Mouse (Mus musculus) liver, embryonic 13.5 days (tissue): ENCODE measurements around the gene Tex2. TPM values are rescaled to one million over a fixed set of nuclear protein-coding genes. Genes with fewer than 3 reads are reported as not detected.

Experiments used
- ATAC-seq: fragments of 200-750 bp; cut with Nextera tagmentation; 2 replicates; pipeline ENCODE4 v1.8.0; 2017; ENCODE audit warnings: low read depth, mild to moderate bottlenecking, moderate number of reproducible peaks, moderate library complexity
- DNase-seq: peaks from one replicate; pipeline ENCODE4 v3.0.0; 2022
- H3K27ac ChIP-seq: fragments of 300-500 bp; sonication (generic); 2 replicates; pipeline ENCODE4 v1.5.1; 2015; ENCODE audit warnings: moderate library complexity, mild to moderate bottlenecking, inconsistent platforms
- H3K27me3 ChIP-seq: fragments of 300-500 bp; sonication (generic); 2 replicates; pipeline ENCODE4 v1.6.1; 2015; ENCODE audit warnings: mild to moderate bottlenecking, inconsistent platforms
- H3K36me3 ChIP-seq: fragments of 300-500 bp; sonication (generic); 2 replicates; pipeline ENCODE4 v1.6.1; 2015; ENCODE audit warnings: mild to moderate bottlenecking, inconsistent platforms
- H3K4me1 ChIP-seq: fragments of 300-500 bp; sonication (generic); replicated peaks from 2 replicates; pipeline ENCODE4 v1.6.1; 2015; ENCODE audit warnings: inconsistent platforms
- H3K4me2 ChIP-seq: fragments of 300-500 bp; sonication (generic); 2 replicates; pipeline ENCODE4 v1.6.1; 2015; ENCODE audit warnings: inconsistent platforms, mild to moderate bottlenecking, moderate library complexity
- H3K4me3 ChIP-seq: fragments of 300-500 bp; sonication (generic); replicated peaks from 2 replicates; pipeline ENCODE4 v1.5.1; 2015; ENCODE audit warnings: mild to moderate bottlenecking, inconsistent platforms
- H3K9ac ChIP-seq: fragments of 300-500 bp; sonication (generic); 2 replicates; pipeline ENCODE4 v1.6.1; 2015; ENCODE audit warnings: mild to moderate bottlenecking, inconsistent platforms
- H3K9me3 ChIP-seq: fragments of 300-500 bp; sonication (generic); replicated peaks from 2 replicates; pipeline ENCODE4 v1.6.1; 2016; ENCODE audit warnings: inconsistent platforms
- WGBS: fragments of 180-500 bp; shearing (Covaris S2); methylation state at CpG from one replicate; pipeline ENCODE4 v1.1.7; 2015; ENCODE audit not compliant: insufficient replicate concordance; 5-methylcytosine and 5-hydroxymethylcytosine counted together
- polyA plus RNA-seq: library from polyadenylated mRNA; unstranded; fragments of >200 nt; fragmentation: Nextera tagmentation; extraction: Ambion mirVana; gene quantifications from 2 replicates; pipeline ENCODE4 v1.2.1, GENCODE M21; 2015

Tex2 gene
- polyA plus RNA-seq, 1 experiment from 2014 or later = 7.5 TPM

DNA sequence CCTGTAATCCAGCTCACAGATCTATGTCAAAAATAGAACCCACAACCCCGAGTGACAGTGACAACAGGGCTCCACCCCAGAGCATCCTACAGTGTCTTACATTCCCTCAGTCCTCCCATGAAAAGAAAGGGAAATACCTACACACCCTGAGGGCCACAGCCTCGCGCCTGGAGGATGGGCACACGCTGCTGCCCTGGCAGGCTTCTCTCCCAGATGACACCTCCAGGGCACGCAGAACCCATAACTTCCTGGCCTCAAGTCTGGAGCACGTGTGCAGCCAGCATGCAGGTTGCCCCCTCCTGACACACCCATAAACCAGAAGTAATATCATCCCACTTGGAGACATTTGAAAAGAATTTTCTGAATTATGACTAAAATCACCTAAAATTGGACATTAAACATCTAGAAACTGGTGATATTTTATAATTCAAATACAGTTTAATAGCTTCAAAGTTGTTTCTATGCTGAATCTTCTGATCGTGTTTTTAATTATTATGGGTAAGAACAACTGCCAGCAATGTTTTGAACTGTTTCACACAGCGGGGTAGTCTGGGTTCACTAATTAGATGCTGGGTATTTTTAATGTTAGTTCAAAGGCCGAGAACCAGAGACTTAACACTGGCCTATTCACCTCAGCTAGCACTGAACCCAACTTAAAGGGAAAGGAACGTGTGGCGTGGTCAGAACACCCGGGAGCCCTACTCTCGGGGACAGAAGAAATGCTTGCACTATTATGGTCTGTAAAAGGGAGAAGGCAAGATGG, 72.5 kb downstream of the Tex2 start:
- Histone ChIP-seq H3K9ac (no peak overlapping the region), H3K36me3 (peaks cover 41% of the 10 kb centered on the region), H3K4me3 (no peak overlapping the region), H3K9me3 (no peaks in the 10 kb centered on the region), H3K4me2 (no peak overlapping the region), H3K27me3 (no peaks in the 10 kb centered on the region), H3K27ac (no peak overlapping the region), H3K4me1 (peaks cover 43% of the 10 kb centered on the region)
- 50% methylated on average over 13 of the region's 13 CpGs for WGBS
- DNase-seq = no peak
- ATAC-seq = no peak

DNA sequence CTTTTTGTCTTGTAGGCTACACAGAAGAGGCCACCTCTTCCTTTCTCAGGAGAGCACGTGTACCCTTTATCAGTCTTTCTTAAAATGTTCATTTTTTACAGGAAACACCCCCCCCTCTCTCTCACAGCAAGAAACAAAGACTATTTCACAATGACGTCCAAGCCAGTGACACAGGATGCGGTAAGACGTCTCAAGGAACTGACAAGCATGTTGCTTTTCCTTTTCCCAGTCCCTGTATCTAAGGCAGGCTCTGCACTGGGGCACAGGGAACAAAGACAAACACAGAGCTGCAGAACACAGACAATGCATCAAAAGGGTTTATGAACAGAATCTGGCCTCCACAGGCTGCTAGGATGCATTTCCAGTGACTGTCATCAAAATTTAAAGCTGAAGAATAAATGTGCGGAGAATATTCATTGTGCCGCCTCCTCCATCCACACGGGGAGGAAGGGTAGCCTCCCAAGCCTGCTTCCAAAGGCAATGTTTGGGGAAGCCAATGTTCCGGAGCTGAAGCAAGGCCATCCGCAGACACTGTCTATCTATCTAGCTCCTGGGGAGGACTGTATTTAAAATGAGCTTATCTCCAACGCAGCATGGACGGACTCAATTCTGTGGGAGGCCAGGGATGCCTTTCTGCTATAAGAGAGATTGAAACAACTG, 76.8 kb downstream of the Tex2 start:
- Histone ChIP-seq H3K27ac (peak overlapping the region; percentile 71), H3K4me2 (no peak overlapping the region), H3K4me1 (peaks cover 55% of the 10 kb centered on the region), H3K27me3 (no peaks in the 10 kb centered on the region), H3K4me3 (no peak overlapping the region), H3K36me3 (peaks cover 37% of the 10 kb centered on the region), H3K9me3 (no peaks in the 10 kb centered on the region), H3K9ac (no peak overlapping the region; the same call in 1 of the 2 replicates)
- WGBS = 25% methylated on average over 11 of the region's 11 CpGs
- peak; percentile 63 for ATAC-seq
- peak; percentile 12 for DNase-seq

DNA sequence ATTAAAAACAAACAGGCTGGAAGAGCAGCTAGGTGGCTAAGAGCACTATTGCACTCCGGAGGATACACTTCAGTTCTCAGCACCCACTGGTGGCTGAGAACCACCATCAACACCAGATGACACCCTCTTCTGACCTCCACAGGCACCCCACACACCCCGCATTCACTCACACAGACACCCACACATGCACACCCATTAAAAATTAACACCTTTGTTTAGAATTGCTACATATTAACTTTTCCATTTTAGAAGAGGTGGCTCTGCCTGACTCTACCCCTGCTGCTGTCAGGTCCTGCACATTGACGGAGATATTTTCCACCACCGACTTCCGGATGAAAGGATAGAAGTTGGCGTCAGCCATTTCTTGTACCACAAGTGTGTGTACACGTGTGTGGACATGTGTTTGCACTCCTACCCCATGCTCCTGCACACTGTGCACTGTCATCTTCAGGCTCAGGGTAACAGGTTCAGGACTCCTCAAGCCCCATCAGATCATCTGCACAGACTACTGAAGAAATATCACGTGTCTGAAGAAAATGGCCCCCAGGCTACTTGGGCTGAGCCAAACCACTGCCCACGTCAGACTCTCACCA, 77.5 kb downstream of the Tex2 start:
- Histone ChIP-seq H3K27ac (peak overlapping the region; percentile 47; the same call in 1 of the 2 replicates), H3K27me3 (no peaks in the 10 kb centered on the region), H3K4me1 (peaks cover 55% of the 10 kb centered on the region), H3K4me3 (no peak overlapping the region), H3K9me3 (no peaks in the 10 kb centered on the region), H3K9ac (no peak overlapping the region), H3K36me3 (peaks cover 43% of the 10 kb centered on the region), H3K4me2 (no peak overlapping the region)
- ATAC-seq (no peak), DNase-seq (no peak)
- 64% methylated on average over 9 of the region's 9 CpGs for WGBS

DNA sequence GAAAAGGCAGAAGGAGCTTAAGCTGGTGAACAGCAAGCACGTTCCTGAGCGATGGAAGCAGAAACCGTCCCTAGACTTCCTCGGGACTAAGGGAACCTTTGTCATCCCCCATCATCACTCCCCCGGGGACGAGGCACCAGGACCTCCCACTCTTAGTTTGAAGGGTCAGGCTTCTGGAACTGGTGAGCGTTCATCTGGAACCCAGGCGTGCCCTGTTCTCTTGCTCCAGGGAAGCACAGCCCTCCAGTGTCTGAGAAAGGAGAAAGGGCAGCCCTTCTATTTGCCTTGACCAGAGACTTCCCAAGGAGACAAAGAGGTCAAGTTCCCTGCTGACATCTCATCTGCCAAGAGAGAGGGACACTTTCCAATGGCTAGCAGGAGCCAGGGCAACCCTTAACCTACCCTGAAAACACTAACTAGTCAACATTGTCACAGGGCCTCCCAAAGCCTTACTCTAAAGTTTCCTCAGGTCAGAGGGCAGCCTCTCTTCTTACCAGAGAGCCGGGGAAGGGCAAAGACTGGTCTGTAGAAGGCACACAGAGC, 80.9 kb downstream of the Tex2 start:
- peaks cover 29% of the 10 kb centered on the region for H3K36me3 ChIP-seq
- no peaks in the 10 kb centered on the region for H3K9me3 ChIP-seq
- no peak overlapping the region for H3K4me2 ChIP-seq
- peaks cover 59% of the 10 kb centered on the region for H3K4me1 ChIP-seq
- no peak for ATAC-seq
- H3K27me3 ChIP-seq = no peaks in the 10 kb centered on the region
- no peak overlapping the region for H3K27ac ChIP-seq
- no peak for DNase-seq
- H3K9ac ChIP-seq = no peak overlapping the region
- 82% methylated on average over 9 of the region's 9 CpGs for WGBS
- no peak overlapping the region for H3K4me3 ChIP-seq

DNA sequence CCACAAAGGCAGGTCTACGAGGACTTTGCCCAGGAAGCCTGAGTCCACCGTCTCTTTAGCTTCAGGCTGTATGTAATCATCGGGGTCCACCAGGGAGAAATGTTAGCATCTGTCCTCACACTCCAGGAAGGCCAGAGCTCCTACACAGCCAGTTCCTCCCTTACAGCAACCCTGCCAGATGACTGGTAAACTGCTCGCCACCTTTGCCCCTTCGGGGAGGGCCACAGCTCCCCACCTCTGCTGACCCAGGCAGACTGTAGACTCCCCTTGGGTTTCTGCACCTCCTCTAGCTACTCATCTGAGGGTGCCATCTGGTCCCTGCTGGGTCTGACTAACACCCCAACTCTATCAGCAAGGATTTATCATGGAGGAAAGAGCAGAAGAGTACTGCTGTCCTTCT, 83.4 kb downstream of the Tex2 start:
- DNase-seq = no peak
- 71% methylated on average over 5 of the region's 5 CpGs for WGBS
- H3K4me1 ChIP-seq = peaks cover 46% of the 10 kb centered on the region
- ATAC-seq = peak; percentile 15; the same call in 1 of the 2 replicates
- H3K4me2 ChIP-seq = no peak overlapping the region
- no peak overlapping the region for H3K4me3 ChIP-seq
- no peaks in the 10 kb centered on the region for H3K27me3 ChIP-seq
- no peak overlapping the region for H3K9ac ChIP-seq
- H3K36me3 ChIP-seq = peaks cover 34% of the 10 kb centered on the region
- H3K27ac ChIP-seq = peak overlapping the region; percentile 54
- no peaks in the 10 kb centered on the region for H3K9me3 ChIP-seq

DNA sequence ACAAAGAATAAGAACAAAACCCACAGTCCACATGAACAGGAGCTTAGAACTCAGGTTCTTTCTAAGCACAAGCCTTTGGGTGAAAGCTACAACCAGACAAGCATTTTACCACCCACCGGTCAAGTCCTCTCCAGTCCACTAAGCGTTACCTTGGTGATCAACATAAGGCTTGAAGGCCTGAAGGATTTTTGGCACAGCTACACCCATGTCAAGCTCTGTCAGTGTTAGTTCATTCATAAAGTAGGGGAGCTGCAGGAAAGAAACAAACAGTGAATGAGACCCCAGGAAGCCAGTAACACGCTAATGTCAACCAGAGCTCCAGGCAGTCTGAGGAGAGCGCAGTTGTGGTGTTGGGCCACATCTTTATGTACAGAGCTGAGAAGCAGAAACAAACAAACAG, 84.1 kb downstream of the Tex2 start:
- Histone ChIP-seq H3K27me3 (no peaks in the 10 kb centered on the region), H3K9me3 (no peaks in the 10 kb centered on the region), H3K36me3 (peaks cover 40% of the 10 kb centered on the region), H3K9ac (no peak overlapping the region), H3K27ac (no peak overlapping the region), H3K4me3 (no peak overlapping the region), H3K4me1 (peaks cover 40% of the 10 kb centered on the region), H3K4me2 (no peak overlapping the region)
- WGBS = 88% methylated on average over 4 of the region's 4 CpGs
- ATAC-seq (no peak), DNase-seq (no peak)

DNA sequence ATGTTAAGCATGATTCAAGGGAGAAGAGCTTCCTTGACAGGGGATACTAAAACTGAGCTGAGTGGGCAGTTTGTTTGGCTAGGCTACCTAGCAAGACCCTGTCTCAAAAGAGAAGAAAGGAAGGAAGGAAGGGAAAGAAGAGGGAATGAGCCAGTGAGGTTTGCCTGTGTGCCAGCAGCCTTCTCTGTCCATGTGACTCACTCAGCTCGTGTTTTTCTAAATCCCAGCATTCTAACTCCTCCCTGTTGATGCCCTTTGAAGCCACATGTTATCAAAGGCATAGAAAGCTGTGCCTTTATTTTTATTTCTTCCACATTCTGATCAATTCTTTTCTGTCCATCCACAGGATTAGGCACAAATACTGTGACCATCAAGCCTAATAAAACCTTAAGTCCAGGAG, 85.3 kb downstream of the Tex2 start:
- DNase-seq = no peak
- Histone ChIP-seq H3K4me2 (no peak overlapping the region), H3K36me3 (peaks cover 34% of the 10 kb centered on the region), H3K4me1 (peaks cover 36% of the 10 kb centered on the region), H3K4me3 (no peak overlapping the region), H3K9ac (no peak overlapping the region), H3K9me3 (no peaks in the 10 kb centered on the region), H3K27ac (peak overlapping the region; percentile 18; the same call in 1 of the 2 replicates), H3K27me3 (no peaks in the 10 kb centered on the region)
- no peak for ATAC-seq
- WGBS = 35% methylated on average over 1 of the region's 1 CpGs

DNA sequence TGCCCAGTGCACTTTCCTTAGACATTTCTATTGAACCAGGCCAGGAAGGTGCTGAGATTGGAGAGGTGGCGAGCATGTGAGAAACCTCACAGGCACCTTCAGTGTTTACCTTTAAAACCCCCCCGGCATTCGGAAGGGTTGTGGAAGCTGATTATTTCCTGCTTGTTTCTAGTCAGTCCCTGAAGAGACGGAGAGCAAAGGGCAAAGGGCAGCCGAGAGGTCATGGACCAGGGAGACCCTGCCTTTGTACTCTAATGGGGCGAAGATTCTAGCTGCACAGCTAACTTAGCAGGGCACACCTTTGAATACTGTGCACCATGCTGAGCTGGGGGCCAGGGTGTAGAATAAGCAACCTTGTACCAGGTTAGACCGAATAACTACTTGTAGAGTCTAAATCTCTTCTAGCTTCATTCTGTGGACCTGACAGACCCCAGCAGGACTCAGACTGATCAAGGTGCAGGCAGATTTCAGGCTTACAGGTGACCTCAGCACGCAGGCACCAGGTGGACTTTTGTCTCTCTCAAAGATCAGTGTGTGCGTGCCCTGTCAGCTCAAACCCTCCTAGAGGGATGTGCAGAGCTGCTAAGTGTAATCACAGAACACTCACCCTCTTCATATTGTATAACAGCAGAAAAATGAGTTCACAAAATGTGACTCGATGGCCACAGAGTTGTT, 85.9 kb downstream of the Tex2 start:
- WGBS = 65% methylated on average over 10 of the region's 10 CpGs
- Histone ChIP-seq H3K9ac (no peak overlapping the region), H3K36me3 (peaks cover 30% of the 10 kb centered on the region), H3K27me3 (no peaks in the 10 kb centered on the region), H3K4me1 (peaks cover 39% of the 10 kb centered on the region), H3K9me3 (no peaks in the 10 kb centered on the region), H3K27ac (0 out of 2 replicates have a peak overlapping the region, but pooled peaks have one; percentile 21), H3K4me3 (no peak overlapping the region), H3K4me2 (no peak overlapping the region)
- DNase-seq = no peak
- ATAC-seq = no peak

DNA sequence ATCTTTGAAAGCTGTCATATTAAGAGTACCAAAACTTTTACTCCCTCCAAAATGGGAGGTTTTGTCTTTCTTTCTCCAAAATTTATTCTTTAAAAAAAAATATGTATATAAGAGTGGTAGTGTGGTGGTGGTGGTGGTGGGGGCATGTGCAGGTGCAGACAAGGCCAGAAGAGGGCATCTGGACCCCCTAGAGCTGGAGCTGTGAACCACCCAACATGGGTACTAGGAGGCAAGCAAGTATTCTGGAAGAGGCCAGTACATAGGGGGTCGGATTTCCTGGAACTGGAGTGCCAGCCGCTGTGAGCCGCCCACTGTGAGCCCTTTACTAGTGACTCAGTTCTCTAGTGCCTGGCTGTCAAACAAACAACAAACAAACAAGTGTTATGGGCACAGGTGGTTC, 90.7 kb downstream of the Tex2 start:
- Histone ChIP-seq H3K9me3 (no peaks in the 10 kb centered on the region), H3K9ac (no peak overlapping the region), H3K36me3 (peaks cover 19% of the 10 kb centered on the region), H3K4me3 (no peak overlapping the region), H3K4me2 (no peak overlapping the region), H3K27me3 (no peaks in the 10 kb centered on the region), H3K4me1 (peaks cover 27% of the 10 kb centered on the region), H3K27ac (no peak overlapping the region)
- ATAC-seq (no peak), DNase-seq (no peak)
- 47% methylated on average over 3 of the region's 3 CpGs for WGBS

DNA sequence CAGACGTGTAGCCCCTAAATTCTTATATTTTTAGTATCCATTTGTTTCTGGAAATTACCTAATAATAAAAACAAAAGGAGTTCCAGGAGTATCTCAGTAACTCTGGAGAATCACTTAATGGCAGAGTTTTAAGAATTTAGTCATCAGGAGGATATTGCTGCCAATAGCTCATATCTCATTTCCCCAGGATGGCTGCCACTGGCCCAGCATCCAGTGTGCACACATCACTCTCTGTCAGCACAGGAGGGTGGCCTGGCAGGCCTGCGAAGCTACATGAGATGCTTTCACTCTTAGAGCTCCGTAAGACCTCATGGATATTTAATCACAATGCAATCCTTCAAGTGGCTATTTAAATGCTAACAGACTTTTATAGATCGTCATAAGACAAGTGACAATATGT, 91.6 kb downstream of the Tex2 start:
- DNase-seq (no peak), ATAC-seq (no peak)
- H3K4me1 ChIP-seq = peaks cover 22% of the 10 kb centered on the region
- no peaks in the 10 kb centered on the region for H3K9me3 ChIP-seq
- no peak overlapping the region for H3K27ac ChIP-seq
- H3K36me3 ChIP-seq = peaks cover 23% of the 10 kb centered on the region
- no peak overlapping the region for H3K4me3 ChIP-seq
- WGBS = 72% methylated on average over 4 of the region's 4 CpGs
- no peak overlapping the region for H3K4me2 ChIP-seq
- H3K27me3 ChIP-seq = no peaks in the 10 kb centered on the region
- no peak overlapping the region for H3K9ac ChIP-seq

DNA sequence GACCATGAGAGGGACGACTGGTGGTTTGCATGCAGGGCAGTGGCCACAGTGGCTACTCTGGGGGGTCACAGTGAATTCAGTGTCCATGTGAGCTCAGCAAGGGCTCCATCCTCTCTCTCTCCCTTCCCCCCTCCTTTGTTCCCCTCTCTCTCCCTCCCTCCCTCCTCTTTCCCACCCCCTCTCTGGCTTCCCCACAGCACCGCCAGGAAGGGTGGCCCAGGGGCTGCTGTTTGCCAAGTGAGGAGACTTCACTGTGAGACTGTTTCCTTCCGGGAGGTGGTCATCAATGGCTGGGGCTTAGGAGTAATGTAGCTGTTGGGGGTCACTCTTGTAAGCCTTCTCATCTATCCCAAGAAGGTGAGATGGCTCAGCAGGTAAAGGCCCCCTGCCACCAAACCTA, 92.8 kb downstream of the Tex2 start:
- no peak overlapping the region for H3K9ac ChIP-seq
- ATAC-seq (no peak), DNase-seq (no peak)
- no peaks in the 10 kb centered on the region for H3K27me3 ChIP-seq
- H3K4me2 ChIP-seq = no peak overlapping the region
- no peaks in the 10 kb centered on the region for H3K9me3 ChIP-seq
- no peak overlapping the region for H3K4me3 ChIP-seq
- 73% methylated on average over 3 of the region's 3 CpGs for WGBS
- peaks cover 26% of the 10 kb centered on the region for H3K4me1 ChIP-seq
- peaks cover 23% of the 10 kb centered on the region for H3K36me3 ChIP-seq
- no peak overlapping the region for H3K27ac ChIP-seq
